Mouse (Mus musculus): ENCODE results near the gene Fam135a.
A peak's percentile ranks its signal among the peaks of the same experiment; 100 is the strongest.

DNA sequence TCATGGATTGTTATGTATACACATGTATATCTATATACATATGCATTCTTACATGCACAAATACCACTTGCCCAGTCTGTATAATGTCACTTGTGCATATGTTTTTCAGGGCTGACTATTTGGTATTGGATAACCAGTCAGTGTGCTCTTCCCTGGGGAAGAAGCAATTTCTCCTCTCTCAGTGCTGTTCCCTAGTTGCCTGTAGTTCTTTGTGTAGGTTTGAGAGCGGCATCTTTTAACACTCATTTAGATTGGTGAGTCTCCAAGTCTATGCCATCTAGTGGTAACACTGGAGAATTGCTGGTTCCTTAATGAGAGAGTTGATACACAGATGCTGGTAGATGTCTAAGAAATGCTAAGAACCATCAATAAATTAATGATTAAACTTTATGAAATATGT, 34.7 kb upstream of the Fam135a start:
- TF ChIP-seq CTCF (IDR thresholded peaks at IDR 0.05; ENCODE audit: low read depth), result peak; percentile 85
- no peak for TF ChIP-seq EP300 (optimal IDR thresholded peaks at IDR 0.05)

All from stomach, postnatal 0 days (tissue).